21 mouse cellular contexts compared by ENCODE assay signal in genomic region chr7:80959003-80959402, GRCm38 (mm10).
"Had no signal": no experiment of that assay in that cellular context is flagged by ENCODE, and none has a peak within 500 bp of the region (broad histone marks: within the 10 kb centered on the region; RNA-seq: fewer than 3 reads in every experiment).

No protein-coding gene starts in this region.

- ATAC-seq: midbrain, embryonic 13.5 days; midbrain, embryonic 16.5 days had no signal

- H3K4me2 ChIP-seq: limb, embryonic 12.5 days; limb, embryonic 15.5 days; midbrain, embryonic 13.5 days; neural tube, embryonic 13.5 days; stomach, embryonic 15.5 days had no signal

- H3K4me1 ChIP-seq: limb, embryonic 12.5 days; limb, embryonic 15.5 days; midbrain, embryonic 13.5 days; neural tube, embryonic 13.5 days; stomach, embryonic 15.5 days had no signal

- H3K36me3 ChIP-seq: limb, embryonic 12.5 days; limb, embryonic 15.5 days; midbrain, embryonic 10.5 days; midbrain, embryonic 13.5 days; neural tube, embryonic 13.5 days; stomach, embryonic 15.5 days had no signal

- H3K27me3 ChIP-seq: limb, embryonic 12.5 days; limb, embryonic 15.5 days; midbrain, embryonic 13.5 days; neural tube, embryonic 13.5 days; stomach, embryonic 15.5 days had no signal

- DNase-seq: kidney, adult 18-20 months; kidney, adult 9 months; kidney, postnatal 14 days; kidney, postnatal 4 days; left cerebral cortex, postnatal 4 days; lung, adult 2 months; lung, postnatal 14 days; lung, postnatal 4 days; retina, postnatal 1 day; right cerebral cortex, postnatal 25 days; spleen, adult 18-20 months; thymus, adult 18-20 months; thymus, postnatal 36 days had no signal

- H3K9me3 ChIP-seq: limb, embryonic 12.5 days; limb, embryonic 15.5 days; midbrain, embryonic 10.5 days; midbrain, embryonic 13.5 days; neural tube, embryonic 13.5 days; stomach, embryonic 15.5 days had no signal

- H3K4me3 ChIP-seq: limb, embryonic 12.5 days; limb, embryonic 15.5 days; midbrain, embryonic 10.5 days; midbrain, embryonic 13.5 days; myocyte; neural tube, embryonic 13.5 days; stomach, embryonic 15.5 days had no signal

- H3K27ac ChIP-seq: limb, embryonic 12.5 days; limb, embryonic 15.5 days; midbrain, embryonic 10.5 days; midbrain, embryonic 13.5 days; neural tube, embryonic 13.5 days; stomach, embryonic 15.5 days had no signal

- H3K9ac ChIP-seq: limb, embryonic 12.5 days; limb, embryonic 15.5 days; midbrain, embryonic 13.5 days; neural tube, embryonic 13.5 days; stomach, embryonic 15.5 days had no signal
